Mouse (Mus musculus): ENCODE measurements at regions not wholly inside any gene's neighbourhood (a gene's known extent, or its start where the extent isn't known, plus 50 kb on each side); places are given as distances from the start of the nearest gene placed in this dataset.

- TF ChIP-seq POLR2A (IDR thresholded peaks at IDR 0.05; ENCODE audit: borderline replicate concordance, extremely low read depth, low read depth, low read length) (no peak), CTCF (IDR thresholded peaks at IDR 0.05; ENCODE audit: insufficient read depth, low read length) (no peak)
These were observed 101.4 kb upstream of the Dazl start for GRCm38 (mm10) chr17:50394801-50395200.

All from lung, adult 2 months (tissue).